Mouse (Mus musculus): Measurements from ENCODE around the gene Hist1h3g.

Hist1h3g gene

DNA sequence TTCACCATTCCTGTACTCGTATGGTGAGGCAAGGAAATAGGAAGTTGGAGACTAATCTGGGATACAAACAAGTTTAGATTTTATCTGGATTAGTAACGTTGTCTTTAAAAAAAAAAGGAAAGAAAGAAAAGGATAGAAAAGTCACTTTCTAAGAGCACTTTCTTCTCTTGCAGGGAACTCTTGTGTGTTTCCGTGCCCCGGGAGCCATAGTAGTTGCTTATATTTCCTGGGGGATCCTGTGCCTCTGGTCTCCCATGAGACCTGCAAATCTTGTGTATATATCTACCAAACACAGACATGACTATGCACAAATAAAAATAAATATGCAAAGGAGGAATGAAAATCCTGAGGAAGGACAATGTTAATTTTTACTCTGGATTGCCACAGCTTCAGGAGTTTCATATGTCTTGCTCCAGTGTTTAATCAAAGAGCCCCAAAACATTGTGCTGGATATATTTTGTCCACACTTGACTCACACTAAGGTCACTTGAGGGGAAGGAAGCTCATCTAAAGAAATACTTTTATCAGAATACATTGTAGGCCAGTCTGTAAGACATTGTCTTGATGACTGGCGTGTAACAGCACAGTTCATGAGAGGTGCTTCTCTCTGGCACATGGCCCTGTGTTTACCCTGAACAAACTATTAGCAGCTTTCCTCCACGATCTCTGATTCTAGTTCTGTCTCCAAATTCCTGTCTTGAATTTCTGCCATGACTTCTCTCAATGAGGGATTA, 41.9 kb downstream of the Hist1h3g start:
- no peak for DNase-seq (ENCODE audit: low read depth, low spot score)

DNA sequence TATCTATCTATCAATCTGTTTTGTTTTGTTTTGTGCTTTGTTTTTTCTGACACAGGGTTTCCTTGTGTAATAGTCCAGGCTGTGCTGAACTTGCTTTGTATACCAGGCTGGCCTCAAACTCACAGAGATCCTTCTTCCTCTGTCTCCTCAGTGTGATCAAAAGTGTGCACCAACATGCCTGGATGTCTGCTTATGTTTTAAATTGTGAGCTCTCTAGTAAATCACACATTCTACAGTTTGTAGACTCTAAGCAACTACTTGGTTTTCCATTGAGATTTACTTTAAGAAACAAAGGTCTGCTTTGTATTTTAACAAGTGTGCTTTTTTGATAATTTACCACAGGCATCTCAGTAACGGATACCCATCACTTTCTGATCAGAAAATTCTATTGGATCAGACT, 42.6 kb downstream of the Hist1h3g start:
- no peak for DNase-seq (ENCODE audit: low read depth, low spot score)

DNA sequence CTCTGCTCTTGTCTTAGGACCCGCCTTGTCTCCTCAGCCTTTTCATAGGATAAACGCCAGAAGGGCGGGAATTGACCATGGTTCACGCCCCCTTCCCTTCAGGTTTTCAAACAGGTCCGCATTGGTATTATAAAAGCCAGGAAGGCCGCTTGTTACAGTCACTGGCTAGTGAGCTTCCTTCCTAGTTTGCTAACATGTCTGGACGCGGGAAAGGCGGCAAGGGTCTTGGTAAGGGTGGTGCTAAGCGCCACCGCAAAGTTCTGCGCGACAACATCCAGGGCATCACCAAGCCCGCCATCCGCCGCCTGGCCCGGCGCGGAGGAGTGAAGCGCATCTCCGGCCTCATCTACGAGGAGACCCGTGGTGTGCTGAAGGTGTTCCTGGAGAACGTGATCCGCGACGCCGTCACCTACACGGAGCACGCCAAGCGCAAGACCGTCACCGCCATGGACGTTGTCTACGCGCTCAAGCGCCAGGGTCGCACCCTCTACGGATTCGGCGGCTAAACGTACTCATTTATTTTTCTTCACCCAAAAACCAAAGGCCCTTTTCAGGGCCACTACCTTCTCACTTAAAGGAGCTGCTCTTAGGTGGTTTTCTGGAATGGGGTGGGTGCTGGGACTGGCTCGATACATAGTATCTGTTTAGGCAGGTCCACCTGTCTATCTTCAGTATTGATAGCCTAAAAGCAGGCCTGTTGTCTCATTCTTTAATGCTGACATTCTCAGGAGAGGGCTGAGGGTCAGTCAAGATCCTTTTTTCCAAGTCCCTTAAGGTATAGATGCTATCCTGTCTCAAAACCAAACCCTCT, 46.4 kb downstream of the Hist1h3g start, which contains the start of gene Hist1h4d:
Gene Hist1h4d (plus strand): TSS at position 191 of the 811 bp plus-strand sequence.
- peak; percentile 93 for DNase-seq (ENCODE audit: low read depth, low spot score)

DNA sequence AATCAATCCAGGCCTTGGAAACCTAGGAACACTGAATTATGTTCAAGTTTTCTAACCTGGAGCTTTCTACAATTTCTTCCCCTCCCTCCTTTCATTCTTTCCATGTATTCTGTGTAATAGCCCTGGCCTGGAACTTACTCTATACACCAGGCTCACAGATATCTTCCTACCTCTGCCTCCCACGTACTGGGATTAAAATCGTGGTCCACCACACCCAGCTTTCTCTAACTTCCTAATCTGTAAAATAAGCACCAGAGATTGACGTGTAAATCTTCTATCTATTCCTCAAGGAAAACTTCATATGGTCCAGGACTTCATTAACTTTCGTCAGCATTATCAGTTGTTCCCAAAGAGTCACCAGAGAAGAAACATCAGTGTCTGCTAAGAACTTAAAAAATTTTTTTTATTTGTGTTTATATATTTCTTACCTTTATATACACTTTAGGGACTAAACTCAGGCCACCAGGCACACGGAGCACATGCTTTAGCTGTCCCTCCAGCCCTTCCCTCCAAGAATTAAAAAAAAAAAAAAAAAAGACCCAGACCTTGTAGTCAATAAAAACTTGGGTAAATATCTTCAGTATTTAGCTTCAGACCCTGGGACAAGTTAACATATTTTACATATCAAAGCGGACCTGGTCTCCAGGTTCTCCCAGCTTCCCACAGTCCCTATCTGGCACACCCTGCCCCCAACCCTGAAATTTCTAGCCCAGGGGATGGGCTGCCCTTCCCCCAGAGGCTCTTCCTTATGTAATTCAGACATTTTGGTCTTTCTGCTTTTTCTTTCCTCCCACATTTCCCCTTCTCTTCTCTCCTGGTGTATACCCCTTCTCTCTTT, 47.2 kb downstream of the Hist1h3g start:
- no peak for DNase-seq (ENCODE audit: low read depth, low spot score)

DNA sequence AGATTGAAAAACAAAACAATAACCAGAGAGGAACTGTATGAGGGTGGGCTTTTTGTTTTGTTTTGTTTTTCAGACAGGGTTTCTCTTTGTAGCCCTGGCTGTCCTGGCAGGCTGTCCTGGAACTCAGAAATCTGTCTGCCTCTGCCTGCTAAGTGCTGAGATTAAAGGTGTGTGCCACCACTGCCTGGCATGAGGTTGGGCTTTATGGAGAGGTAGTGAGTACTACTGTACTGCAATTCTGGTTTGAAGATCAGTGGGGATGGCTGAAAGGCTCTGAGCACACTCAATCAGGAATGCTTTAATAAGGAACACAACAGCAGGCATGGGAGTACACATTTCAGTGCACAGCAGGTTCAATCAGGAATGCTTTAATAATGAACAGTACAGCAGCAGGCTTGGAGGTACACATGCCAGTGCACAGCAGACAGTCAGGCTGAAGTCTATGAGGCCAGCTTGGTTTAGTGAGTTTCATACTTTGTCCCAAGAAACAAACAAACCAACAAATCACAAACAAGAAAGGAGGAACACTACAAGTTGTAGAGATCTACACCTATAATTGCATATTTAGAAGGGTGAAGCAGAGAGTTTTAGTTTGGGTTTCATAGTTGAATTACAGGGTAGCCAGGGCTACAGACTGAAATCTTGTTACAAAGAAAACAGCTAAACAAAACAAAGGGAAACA, 48.3 kb downstream of the Hist1h3g start:
- DNase-seq (ENCODE audit: low read depth, low spot score), result no peak

DNA sequence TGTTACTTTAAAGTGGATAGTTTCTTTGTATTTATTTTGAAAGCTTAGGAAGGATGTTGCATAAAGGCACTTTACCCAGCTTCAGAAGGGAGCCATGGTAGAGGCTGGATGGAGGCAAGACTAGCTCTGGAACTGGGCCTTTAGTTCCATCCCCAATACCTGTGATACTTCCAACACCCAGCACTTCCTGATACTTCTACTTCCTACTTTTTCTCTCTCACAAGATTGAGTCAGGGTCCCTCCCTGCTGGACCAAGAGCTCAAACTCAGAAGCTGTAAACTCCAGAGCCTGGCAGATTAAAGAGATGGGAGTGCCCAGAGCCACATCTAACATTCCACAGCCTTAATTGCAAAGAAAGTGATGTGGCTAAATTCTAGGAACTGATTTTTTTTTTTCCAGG, 49.1 kb downstream of the Hist1h3g start:
- no peak for DNase-seq (ENCODE audit: low read depth, low spot score)

DNA sequence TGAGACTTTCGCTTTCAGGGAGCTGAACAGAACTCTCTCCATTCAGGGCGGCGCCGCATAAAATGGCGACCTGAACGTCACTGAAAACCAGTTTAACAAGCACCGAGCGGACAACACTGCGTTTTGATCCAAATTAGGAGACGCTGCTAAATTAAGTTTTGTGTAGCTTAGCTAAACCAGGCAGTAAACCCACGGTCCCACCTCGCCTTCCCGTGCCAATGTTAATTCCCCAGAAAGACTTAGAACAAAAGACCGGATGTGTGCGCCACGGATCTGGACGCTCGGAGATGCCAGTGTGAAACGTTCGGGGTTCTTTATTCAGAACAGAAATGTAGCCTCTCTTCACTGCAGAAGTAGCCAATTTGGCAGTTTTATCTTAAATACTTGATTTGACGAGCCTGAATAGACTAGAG, 49.8 kb downstream of the Hist1h3g start:
- DNase-seq (ENCODE audit: low read depth, low spot score), result peak; percentile 84

Measured in CD4-positive helper T cell, adult 2 months (primary cell).